Mouse (Mus musculus): ENCODE data around the gene Ankrd12. TPM values are rescaled to one million over a fixed set of nuclear protein-coding genes. Genes with fewer than 3 reads are reported as not detected.

The Ankrd12 gene
- polyA plus RNA-seq, 1 experiment, result 5.9 TPM

GRCm38 (mm10) chr17:65940221-65940620 is 136.7 kb downstream of the Ankrd12 start:
- Histone ChIP-seq H3K4me1 (peaks cover 22% of the 10 kb centered on the region), H3K27me3 (replicated peaks) (no peaks in the 10 kb centered on the region), H3K9me3 (0 out of 2 replicates have a peak, but pooled peaks cover 4% of the 10 kb centered on the region), H3K4me3 (replicated peaks) (peak overlapping the region; percentile 40), H3K36me3 (replicated peaks; ENCODE audit: low read length) (peaks cover 25% of the 10 kb centered on the region)
- TF ChIP-seq FLI1 (IDR thresholded peaks at IDR 0.05; ENCODE audit: low read length) (no peak), GATA1 (IDR thresholded peaks at IDR 0.05; ENCODE audit: borderline replicate concordance, low read length) (no peak)

DNA sequence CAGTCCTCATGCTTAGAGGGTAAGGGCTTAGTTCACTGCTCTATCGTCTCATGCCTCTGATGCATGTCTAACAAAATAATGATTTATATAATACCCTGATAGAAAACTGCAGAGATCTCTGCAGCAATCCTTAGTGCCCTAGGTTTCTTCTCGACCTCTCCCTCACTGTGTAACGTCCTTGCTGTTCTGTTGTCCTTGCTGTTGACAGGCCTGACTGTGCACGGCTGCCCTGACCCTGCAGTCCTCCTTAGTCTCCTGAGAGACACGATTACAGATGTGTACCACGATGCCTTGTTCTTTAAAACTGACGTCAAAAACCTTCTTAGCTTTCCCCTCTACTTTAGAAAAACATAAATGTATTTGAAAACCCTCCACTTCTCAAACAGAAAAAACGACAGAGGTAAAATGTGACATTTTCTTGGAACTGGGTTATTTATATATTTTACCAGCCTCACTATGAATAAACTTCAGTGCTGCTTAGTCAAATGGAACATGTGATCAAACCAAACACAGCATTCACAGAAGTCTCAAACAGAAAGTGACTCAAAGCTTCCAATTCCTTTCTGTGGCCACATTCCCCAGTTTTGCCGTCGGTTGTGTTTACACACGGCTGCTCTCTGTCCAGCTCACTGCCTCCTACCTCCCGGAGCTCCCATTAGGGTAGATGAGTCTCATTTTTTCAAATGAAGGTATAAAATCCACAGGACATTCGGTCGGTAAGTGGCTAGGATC is 137.3 kb downstream of the Ankrd12 start:
- H3K4me1 ChIP-seq, result peaks cover 22% of the 10 kb centered on the region
- H3K9me3 ChIP-seq, result 0 out of 2 replicates have a peak, but pooled peaks cover 4% of the 10 kb centered on the region
- H3K27me3 ChIP-seq (replicated peaks), result no peaks in the 10 kb centered on the region
- H3K4me3 ChIP-seq (replicated peaks), result peak overlapping the region; percentile 39
- TF ChIP-seq FLI1 (IDR thresholded peaks at IDR 0.05; ENCODE audit: low read length) (no peak), GATA1 (IDR thresholded peaks at IDR 0.05; ENCODE audit: borderline replicate concordance, low read length) (no peak)
- peaks cover 26% of the 10 kb centered on the region for H3K36me3 ChIP-seq (replicated peaks; ENCODE audit: low read length)

DNA sequence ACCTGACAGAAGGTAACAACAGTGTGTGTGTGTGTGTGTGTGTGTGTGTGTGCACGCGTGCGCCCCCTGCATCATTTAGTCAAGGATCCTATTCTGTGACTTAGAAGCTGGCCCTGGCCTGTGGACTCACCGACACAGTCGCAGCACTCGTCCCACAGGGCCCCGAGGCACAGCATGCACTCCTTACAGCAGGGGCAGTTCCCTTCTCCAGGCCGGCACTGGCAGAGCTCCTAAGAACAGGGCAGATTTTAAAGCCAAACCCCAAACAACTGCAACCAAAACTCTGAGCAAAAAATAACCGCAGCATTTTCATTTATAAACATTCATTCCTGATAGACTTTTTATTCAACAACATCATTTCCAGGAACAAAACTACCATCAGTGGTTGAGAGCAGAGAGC is 139.2 kb downstream of the Ankrd12 start:
- Histone ChIP-seq H3K4me1 (peaks cover 22% of the 10 kb centered on the region), H3K27me3 (replicated peaks) (no peaks in the 10 kb centered on the region), H3K4me3 (replicated peaks) (no peak overlapping the region), H3K9me3 (0 out of 2 replicates have a peak, but pooled peaks cover 4% of the 10 kb centered on the region), H3K36me3 (replicated peaks; ENCODE audit: low read length) (peaks cover 29% of the 10 kb centered on the region)
- TF ChIP-seq FLI1 (IDR thresholded peaks at IDR 0.05; ENCODE audit: low read length), result no peak
- TF ChIP-seq GATA1 (IDR thresholded peaks at IDR 0.05; ENCODE audit: borderline replicate concordance, low read length), result no peak

DNA sequence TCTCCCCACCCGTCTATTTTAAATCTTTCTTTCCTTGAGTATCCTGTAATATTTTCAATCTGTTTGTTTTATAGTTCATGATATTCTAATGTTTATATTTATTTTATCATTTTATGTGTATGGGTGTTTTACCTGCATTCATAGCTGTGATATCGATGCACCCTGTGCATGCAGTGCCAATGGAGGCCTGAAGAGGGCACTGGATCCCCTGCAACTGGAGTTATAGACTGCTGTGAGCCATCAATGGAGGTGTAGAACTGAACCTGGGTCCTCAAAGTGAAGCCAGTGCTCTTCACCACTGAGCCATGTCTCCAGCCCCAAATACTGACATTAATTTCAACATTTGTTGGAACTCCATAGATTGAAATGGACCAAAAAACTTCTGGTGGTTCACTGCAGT is 143.1 kb downstream of the Ankrd12 start:
- TF ChIP-seq FLI1 (IDR thresholded peaks at IDR 0.05; ENCODE audit: low read length) (no peak), GATA1 (IDR thresholded peaks at IDR 0.05; ENCODE audit: borderline replicate concordance, low read length) (no peak)
- Histone ChIP-seq H3K36me3 (replicated peaks; ENCODE audit: low read length) (peaks cover 35% of the 10 kb centered on the region), H3K9me3 (0 out of 2 replicates have a peak, but pooled peaks cover 4% of the 10 kb centered on the region), H3K4me1 (peaks cover 13% of the 10 kb centered on the region; the same call in 1 of the 2 replicates), H3K27me3 (replicated peaks) (no peaks in the 10 kb centered on the region), H3K4me3 (replicated peaks) (no peak overlapping the region)

- H3K4me3 ChIP-seq (replicated peaks), result no peak overlapping the region
- H3K4me1 ChIP-seq, result peaks cover 13% of the 10 kb centered on the region; the same call in 1 of the 2 replicates
- no peaks in the 10 kb centered on the region for H3K9me3 ChIP-seq
- peaks cover 32% of the 10 kb centered on the region for H3K36me3 ChIP-seq (replicated peaks; ENCODE audit: low read length)
- H3K27me3 ChIP-seq (replicated peaks), result no peaks in the 10 kb centered on the region
- TF ChIP-seq GATA1 (IDR thresholded peaks at IDR 0.05; ENCODE audit: borderline replicate concordance, low read length) (no peak), FLI1 (IDR thresholded peaks at IDR 0.05; ENCODE audit: low read length) (no peak)
Measured at GRCm38 (mm10) chr17:65931525-65931924, 145.4 kb downstream of the Ankrd12 start.

GRCm38 (mm10) chr17:65930960-65931359 is 145.9 kb downstream of the Ankrd12 start:
- H3K4me1 ChIP-seq, result peaks cover 13% of the 10 kb centered on the region; the same call in 1 of the 2 replicates
- TF ChIP-seq FLI1 (IDR thresholded peaks at IDR 0.05; ENCODE audit: low read length) (no peak), GATA1 (IDR thresholded peaks at IDR 0.05; ENCODE audit: borderline replicate concordance, low read length) (no peak)
- H3K9me3 ChIP-seq, result no peaks in the 10 kb centered on the region
- H3K27me3 ChIP-seq (replicated peaks), result no peaks in the 10 kb centered on the region
- no peak overlapping the region for H3K4me3 ChIP-seq (replicated peaks)
- peaks cover 32% of the 10 kb centered on the region for H3K36me3 ChIP-seq (replicated peaks; ENCODE audit: low read length)

DNA sequence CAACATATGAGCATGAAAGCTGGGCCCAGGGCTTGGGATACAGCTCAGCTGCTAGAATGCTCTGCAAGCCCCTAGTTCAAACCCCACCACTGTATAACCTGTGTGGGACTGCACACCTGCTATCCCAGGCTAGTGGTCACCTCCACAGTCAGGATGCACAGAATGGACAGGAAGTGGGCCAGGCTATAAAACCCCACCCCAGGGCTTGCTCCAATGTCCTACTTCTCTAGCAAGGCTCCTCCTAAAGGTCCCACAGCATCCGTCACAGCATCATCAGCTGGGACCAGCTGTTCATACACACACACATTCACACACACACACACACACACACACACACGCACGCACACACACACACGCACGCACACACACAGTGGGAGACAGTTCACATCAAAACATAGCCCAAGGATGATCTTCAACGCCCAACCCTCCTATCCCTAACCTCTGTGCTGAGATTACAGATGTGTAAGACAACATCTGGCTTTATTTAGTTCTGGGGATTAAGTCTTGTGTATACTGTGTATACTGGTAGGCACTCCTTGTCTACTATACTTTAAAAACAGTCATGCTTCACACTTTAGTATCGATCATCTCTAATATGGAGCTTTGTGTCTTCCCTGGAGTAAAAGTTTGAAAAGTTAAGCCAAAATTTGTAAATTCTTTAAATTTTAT is 146.6 kb downstream of the Ankrd12 start:
- no peak overlapping the region for H3K4me3 ChIP-seq (replicated peaks)
- H3K4me1 ChIP-seq, result peaks cover 13% of the 10 kb centered on the region; the same call in 1 of the 2 replicates
- no peaks in the 10 kb centered on the region for H3K27me3 ChIP-seq (replicated peaks)
- no peaks in the 10 kb centered on the region for H3K9me3 ChIP-seq
- H3K36me3 ChIP-seq (replicated peaks; ENCODE audit: low read length), result peaks cover 35% of the 10 kb centered on the region
- no peak for TF ChIP-seq GATA1 (IDR thresholded peaks at IDR 0.05; ENCODE audit: borderline replicate concordance, low read length)
- no peak for TF ChIP-seq FLI1 (IDR thresholded peaks at IDR 0.05; ENCODE audit: low read length)

DNA sequence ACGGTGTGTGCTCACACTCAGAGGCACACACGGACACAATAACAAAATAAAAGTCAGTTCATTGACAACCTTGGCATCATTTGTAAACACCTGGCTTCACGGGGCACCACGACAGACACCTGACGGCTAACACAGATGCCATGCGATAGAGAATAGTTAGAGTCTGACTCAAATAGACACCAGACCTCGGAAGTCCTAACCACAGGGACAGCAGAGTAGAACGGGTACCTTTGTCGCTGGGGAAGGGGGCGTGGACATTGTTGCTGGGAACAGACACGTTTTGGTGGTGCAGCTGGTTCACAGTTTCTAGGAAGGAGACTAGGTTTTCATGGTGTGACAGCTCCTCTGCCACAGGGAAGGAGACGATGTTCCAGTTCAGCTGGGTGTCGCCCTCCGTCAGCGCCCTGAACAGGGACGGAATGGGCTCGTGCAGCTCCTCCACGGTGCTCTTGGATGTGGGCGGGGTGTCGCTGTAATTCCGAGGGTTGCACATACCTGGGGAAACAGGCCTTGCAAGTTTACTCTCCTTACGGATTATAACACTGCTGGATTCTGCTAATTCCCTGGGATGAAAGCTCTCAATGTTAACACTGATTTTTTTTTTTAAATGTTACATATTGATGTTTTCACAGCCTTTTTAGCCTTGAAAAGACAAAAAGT is 147.4 kb downstream of the Ankrd12 start:
- Histone ChIP-seq H3K4me3 (replicated peaks) (no peak overlapping the region), H3K27me3 (replicated peaks) (no peaks in the 10 kb centered on the region), H3K36me3 (replicated peaks; ENCODE audit: low read length) (peaks cover 36% of the 10 kb centered on the region), H3K4me1 (peaks cover 13% of the 10 kb centered on the region; the same call in 1 of the 2 replicates), H3K9me3 (no peaks in the 10 kb centered on the region)
- TF ChIP-seq GATA1 (IDR thresholded peaks at IDR 0.05; ENCODE audit: borderline replicate concordance, low read length) (no peak), FLI1 (IDR thresholded peaks at IDR 0.05; ENCODE audit: low read length) (no peak)

GRCm38 (mm10) chr17:65927077-65927476 is 149.8 kb downstream of the Ankrd12 start:
- TF ChIP-seq FLI1 (IDR thresholded peaks at IDR 0.05; ENCODE audit: low read length) (no peak), GATA1 (IDR thresholded peaks at IDR 0.05; ENCODE audit: borderline replicate concordance, low read length) (no peak)
- peaks cover 43% of the 10 kb centered on the region for H3K36me3 ChIP-seq (replicated peaks; ENCODE audit: low read length)
- H3K4me1 ChIP-seq, result peaks cover 19% of the 10 kb centered on the region; the same call in 1 of the 2 replicates

More at GRCm38 (mm10) chr17:65927077-65927476, 149.8 kb downstream of the Ankrd12 start:
- no peak overlapping the region for H3K4me3 ChIP-seq (replicated peaks)
- no peaks in the 10 kb centered on the region for H3K27me3 ChIP-seq (replicated peaks)
- no peaks in the 10 kb centered on the region for H3K9me3 ChIP-seq
